Mouse (Mus musculus): ENCODE measurements around the gene Get4. TPM values are rescaled to one million over a fixed set of nuclear protein-coding genes. Genes with fewer than 3 reads are reported as not detected.

The Get4 gene
- polyA plus RNA-seq, 1 experiment from 2014 or later: 135 TPM

DNA sequence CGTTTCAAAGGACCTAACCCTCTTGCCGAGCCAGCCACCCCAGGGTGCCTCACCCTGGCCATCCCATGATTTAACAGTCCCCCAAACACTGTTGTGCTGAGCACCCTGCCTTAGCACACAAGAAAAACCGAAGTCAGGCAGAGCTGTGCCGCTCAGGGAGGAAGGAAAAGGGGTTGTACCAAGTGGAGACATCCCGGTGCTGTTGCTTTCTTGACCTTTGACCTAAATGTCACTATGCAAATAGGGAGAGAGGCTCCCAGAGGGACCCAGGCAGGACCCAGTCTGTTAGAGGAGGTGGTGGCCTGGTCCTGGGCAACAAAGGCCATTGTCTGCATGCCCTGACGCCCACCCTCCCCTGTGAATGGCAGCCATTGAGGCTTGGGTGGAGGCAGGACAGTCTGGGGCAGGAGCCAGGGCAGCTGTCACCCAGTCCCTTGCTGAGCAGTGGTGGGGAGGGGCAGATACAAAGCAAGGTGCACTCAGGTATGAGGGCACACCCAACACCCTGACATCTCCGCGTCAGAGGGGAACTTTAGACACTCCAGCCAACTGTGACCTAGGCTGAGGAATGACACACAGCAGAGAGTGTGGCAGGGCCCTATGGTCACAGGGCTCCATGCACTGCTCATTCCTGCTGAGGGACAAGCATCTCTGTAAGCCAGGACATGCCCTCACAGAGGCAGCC lies 33.4 kb downstream of the Get4 start:
- 31% methylated on average over 8 of the region's 8 CpGs for WGBS (ENCODE audit: insufficient replicate concordance)
- no peaks in the 10 kb centered on the region; the same call in 1 of the 2 replicates for H3K36me3 ChIP-seq
- H3K9ac ChIP-seq: 0 out of 2 replicates have a peak overlapping the region, but pooled peaks have one; percentile 34
- H3K27ac ChIP-seq: peak overlapping the region; percentile 67; the same call in 1 of the 2 replicates
- no peaks in the 10 kb centered on the region for H3K27me3 ChIP-seq
- 0 out of 2 replicates have a peak, but pooled peaks cover 5% of the 10 kb centered on the region for H3K9me3 ChIP-seq (replicated peaks)
- no peak overlapping the region for H3K4me2 ChIP-seq
- H3K4me3 ChIP-seq (replicated peaks): no peak overlapping the region
- peaks cover 42% of the 10 kb centered on the region for H3K4me1 ChIP-seq (replicated peaks)
- no peak for DNase-seq
- ATAC-seq (ENCODE audit: low read depth): 0 out of 2 replicates have a peak, but pooled peaks have one; percentile 6

DNA sequence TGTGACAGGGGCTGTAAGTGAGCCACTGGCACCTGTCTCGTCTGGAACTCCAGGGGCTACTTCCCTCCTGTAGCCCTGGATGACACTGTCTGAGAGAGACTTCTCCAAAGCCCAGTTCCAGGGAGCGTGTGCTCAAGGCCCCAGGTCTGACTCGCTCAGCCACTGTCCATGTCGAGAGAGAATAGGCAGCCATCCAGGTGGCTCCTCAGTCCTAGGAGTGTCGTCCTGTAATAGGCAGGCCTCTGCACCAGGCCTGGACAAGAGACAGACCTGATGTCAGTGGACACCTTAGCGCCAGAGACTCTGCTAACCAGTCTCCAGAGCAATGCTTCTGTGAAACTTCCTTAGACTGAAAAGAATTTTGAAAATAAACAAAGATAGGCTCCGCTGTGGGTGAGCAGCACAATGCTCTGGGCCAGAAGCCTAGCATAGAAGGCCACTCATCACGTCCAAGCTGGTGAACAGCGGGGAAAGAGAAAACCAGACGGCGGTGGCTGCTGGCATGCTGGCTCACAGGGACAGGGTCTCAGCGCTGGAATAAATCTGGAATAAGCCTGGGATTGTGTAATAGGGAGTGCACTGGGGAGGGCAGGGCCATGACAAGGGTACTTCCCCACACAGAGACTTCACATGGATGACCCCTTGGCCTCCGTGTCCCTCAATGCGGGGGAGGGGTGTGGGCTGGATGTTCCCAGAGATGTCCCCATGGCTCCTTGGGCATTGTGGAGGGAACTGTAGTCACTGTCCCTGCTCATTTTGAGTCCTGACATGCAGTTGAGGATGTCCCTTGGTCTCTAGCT lies 34.2 kb downstream of the Get4 start:
- H3K36me3 ChIP-seq: no peaks in the 10 kb centered on the region
- peak; percentile 10; the same call in 1 of the 2 replicates for ATAC-seq (ENCODE audit: low read depth)
- H3K4me1 ChIP-seq (replicated peaks): peaks cover 42% of the 10 kb centered on the region
- no peak for DNase-seq
- H3K4me2 ChIP-seq: 0 out of 2 replicates have a peak overlapping the region, but pooled peaks have one; percentile 20
- 56% methylated on average over 14 of the region's 14 CpGs for WGBS (ENCODE audit: insufficient replicate concordance)
- 0 out of 2 replicates have a peak overlapping the region, but pooled peaks have one; percentile 34 for H3K9ac ChIP-seq
- H3K27ac ChIP-seq: peak overlapping the region; percentile 67
- no peaks in the 10 kb centered on the region for H3K27me3 ChIP-seq
- H3K9me3 ChIP-seq (replicated peaks): 0 out of 2 replicates have a peak, but pooled peaks cover 5% of the 10 kb centered on the region
- H3K4me3 ChIP-seq (replicated peaks): no peak overlapping the region

GRCm38 (mm10) chr5:139287099-139287498 lies 35.0 kb downstream of the Get4 start:
- DNase-seq (peak; percentile 51), ATAC-seq (ENCODE audit: low read depth) (peak; percentile 75)

DNA sequence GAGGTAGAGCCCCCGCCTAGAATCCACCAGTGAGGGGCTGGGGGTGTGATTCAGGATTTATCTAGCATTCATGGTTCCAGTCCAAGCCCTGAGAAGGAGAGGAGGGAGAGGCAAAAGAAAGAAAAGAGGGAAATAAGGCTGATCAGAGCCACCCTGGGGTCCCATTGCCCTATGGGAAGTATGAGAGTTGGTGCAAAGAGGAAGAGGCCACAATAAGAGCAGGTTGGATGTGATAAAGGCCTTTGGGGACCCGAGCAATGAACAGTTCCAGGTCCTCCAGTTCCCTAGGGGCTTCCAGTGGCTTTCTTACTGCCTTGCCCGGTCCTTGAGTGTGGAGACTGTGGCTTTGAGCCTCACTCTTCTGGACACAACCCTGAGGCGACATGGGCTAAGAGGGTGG lies 35.7 kb downstream of the Get4 start:
- DNase-seq (no peak), ATAC-seq (ENCODE audit: low read depth) (no peak)
- no peak overlapping the region for H3K4me3 ChIP-seq (replicated peaks)
- H3K27ac ChIP-seq: peak overlapping the region; percentile 67
- H3K36me3 ChIP-seq: no peaks in the 10 kb centered on the region
- H3K9ac ChIP-seq: no peak overlapping the region
- peak overlapping the region; percentile 20; the same call in 1 of the 2 replicates for H3K4me2 ChIP-seq
- H3K4me1 ChIP-seq (replicated peaks): peaks cover 42% of the 10 kb centered on the region
- no peaks in the 10 kb centered on the region for H3K27me3 ChIP-seq
- 57% methylated on average over 4 of the region's 4 CpGs for WGBS (ENCODE audit: insufficient replicate concordance)
- 0 out of 2 replicates have a peak, but pooled peaks cover 5% of the 10 kb centered on the region for H3K9me3 ChIP-seq (replicated peaks)

More at GRCm38 (mm10) chr5:139287099-139287498, 35.0 kb downstream of the Get4 start:
- Histone ChIP-seq H3K4me3 (replicated peaks) (no peak overlapping the region), H3K36me3 (no peaks in the 10 kb centered on the region), H3K9me3 (replicated peaks) (0 out of 2 replicates have a peak, but pooled peaks cover 5% of the 10 kb centered on the region), H3K27me3 (no peaks in the 10 kb centered on the region), H3K27ac (peak overlapping the region; percentile 67), H3K4me1 (replicated peaks) (peaks cover 42% of the 10 kb centered on the region), H3K9ac (no peak overlapping the region), H3K4me2 (peak overlapping the region; percentile 20; the same call in 1 of the 2 replicates)
- WGBS (ENCODE audit: insufficient replicate concordance): 14% methylated on average over 5 of the region's 5 CpGs

- H3K27me3 ChIP-seq: no peaks in the 10 kb centered on the region
- no peak for ATAC-seq (ENCODE audit: low read depth)
- H3K4me2 ChIP-seq: no peak overlapping the region
- no peak for DNase-seq
- no peaks in the 10 kb centered on the region for H3K36me3 ChIP-seq
- 0 out of 2 replicates have a peak, but pooled peaks cover 4% of the 10 kb centered on the region for H3K9me3 ChIP-seq (replicated peaks)
- H3K4me3 ChIP-seq (replicated peaks): no peak overlapping the region
- H3K9ac ChIP-seq: no peak overlapping the region
- H3K4me1 ChIP-seq (replicated peaks): peaks cover 42% of the 10 kb centered on the region
- H3K27ac ChIP-seq: peak overlapping the region; percentile 67
- 69% methylated on average over 4 of the region's 4 CpGs for WGBS (ENCODE audit: insufficient replicate concordance)
Observed at GRCm38 (mm10) chr5:139288591-139288990, 36.5 kb downstream of the Get4 start.

GRCm38 (mm10) chr5:139290467-139291259 lies 38.5 kb downstream of the Get4 start:
- DNase-seq (no peak), ATAC-seq (ENCODE audit: low read depth) (no peak)
- 73% methylated on average over 12 of the region's 12 CpGs for WGBS (ENCODE audit: insufficient replicate concordance)
- H3K4me2 ChIP-seq: no peak overlapping the region
- H3K9ac ChIP-seq: no peak overlapping the region
- H3K36me3 ChIP-seq: no peaks in the 10 kb centered on the region
- no peak overlapping the region for H3K27ac ChIP-seq
- H3K4me3 ChIP-seq (replicated peaks): no peak overlapping the region
- no peaks in the 10 kb centered on the region for H3K9me3 ChIP-seq (replicated peaks)
- H3K4me1 ChIP-seq (replicated peaks): peaks cover 32% of the 10 kb centered on the region
- no peaks in the 10 kb centered on the region for H3K27me3 ChIP-seq

DNA sequence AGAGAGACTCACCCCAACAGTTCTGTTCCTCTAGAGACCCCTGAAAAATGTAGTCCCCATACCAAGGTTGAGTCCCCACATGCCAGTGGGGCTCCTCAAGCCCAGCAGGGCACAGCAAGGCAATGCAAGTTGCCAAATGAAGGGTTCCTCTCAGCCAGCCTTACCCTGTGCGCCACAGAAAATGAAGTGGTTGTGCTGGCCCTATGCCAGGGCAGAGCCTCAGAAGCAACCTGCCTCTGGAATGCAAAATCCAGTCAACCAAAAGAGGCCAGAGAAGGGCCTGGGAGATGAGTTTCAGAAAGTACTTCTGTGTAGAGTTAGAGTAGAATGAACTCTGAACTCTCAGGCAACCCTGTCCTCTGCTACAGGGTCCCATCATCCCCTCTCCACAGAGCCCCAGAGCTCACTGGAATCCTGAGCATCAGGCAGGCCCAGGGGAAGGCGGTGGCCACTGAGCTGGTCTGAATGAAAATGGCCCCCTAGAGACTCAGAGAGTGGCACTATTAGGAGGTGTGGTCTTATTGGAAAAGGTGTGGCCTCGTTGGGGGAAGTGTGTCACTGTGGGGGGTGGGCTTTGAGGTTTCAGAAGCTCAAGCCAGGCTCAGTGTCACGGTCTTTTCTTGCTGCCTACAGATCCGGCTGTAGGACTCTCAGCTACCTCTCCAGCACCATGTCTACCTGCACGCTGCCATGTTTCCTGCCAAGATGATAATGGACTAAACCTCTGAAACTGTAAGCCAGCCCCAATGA lies 39.9 kb downstream of the Get4 start:
- H3K4me1 ChIP-seq (replicated peaks): peaks cover 19% of the 10 kb centered on the region
- no peaks in the 10 kb centered on the region for H3K9me3 ChIP-seq (replicated peaks)
- H3K27ac ChIP-seq: no peak overlapping the region
- no peak overlapping the region for H3K4me2 ChIP-seq
- ATAC-seq (ENCODE audit: low read depth): no peak
- H3K9ac ChIP-seq: no peak overlapping the region
- no peak for DNase-seq
- H3K36me3 ChIP-seq: no peaks in the 10 kb centered on the region
- H3K27me3 ChIP-seq: no peaks in the 10 kb centered on the region
- 59% methylated on average over 6 of the region's 6 CpGs for WGBS (ENCODE audit: insufficient replicate concordance)
- no peak overlapping the region for H3K4me3 ChIP-seq (replicated peaks)

DNA sequence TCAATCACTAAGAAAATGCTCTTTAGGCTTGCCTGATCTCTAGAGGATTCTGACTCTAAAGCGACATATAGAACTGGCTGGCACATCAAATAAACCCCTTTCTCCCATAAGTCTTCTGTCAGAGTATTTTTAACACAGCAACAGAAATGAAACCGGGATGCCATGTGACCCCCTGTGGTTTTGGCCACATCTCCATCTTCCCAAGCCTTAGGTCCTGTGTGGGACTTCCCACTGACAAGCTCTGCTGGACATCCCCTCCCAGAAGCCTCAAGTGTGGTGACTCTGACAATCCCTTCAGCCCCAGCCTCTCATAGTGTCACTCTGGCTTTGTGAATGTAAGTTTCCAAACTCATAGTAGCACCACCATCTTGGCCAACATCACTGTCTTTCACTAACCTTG lies 42.0 kb downstream of the Get4 start:
- DNase-seq: no peak
- Histone ChIP-seq H3K4me3 (replicated peaks) (no peak overlapping the region), H3K27me3 (no peaks in the 10 kb centered on the region), H3K4me1 (replicated peaks) (peaks cover 5% of the 10 kb centered on the region), H3K4me2 (no peak overlapping the region), H3K36me3 (no peaks in the 10 kb centered on the region), H3K9ac (no peak overlapping the region), H3K9me3 (replicated peaks) (no peaks in the 10 kb centered on the region), H3K27ac (no peak overlapping the region)
- ATAC-seq (ENCODE audit: low read depth): no peak
- WGBS (ENCODE audit: insufficient replicate concordance): 60% methylated on average over 2 of the region's 2 CpGs

DNA sequence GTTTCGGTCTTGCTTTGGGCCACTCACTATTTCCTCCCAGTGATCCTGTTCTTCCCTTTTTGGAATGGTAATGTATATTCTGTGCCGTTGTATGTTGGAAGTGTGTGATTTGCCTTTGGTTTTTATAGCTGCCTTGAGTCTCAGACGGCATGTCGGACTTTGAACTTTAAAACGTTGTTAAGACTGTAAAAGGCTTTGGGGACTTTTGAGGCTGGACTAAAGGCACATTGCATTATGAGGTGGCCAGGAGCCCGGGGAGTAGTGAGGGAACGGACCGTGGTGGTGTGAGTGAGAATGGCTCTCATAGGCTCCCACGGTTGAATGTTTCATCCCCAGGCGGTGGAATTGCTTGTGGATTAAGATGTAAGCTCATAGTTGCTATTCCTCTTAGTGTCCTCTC lies 45.0 kb downstream of the Get4 start:
- WGBS (ENCODE audit: insufficient replicate concordance): 83% methylated on average over 10 of the region's 10 CpGs
- no peak for ATAC-seq (ENCODE audit: low read depth)

DNA sequence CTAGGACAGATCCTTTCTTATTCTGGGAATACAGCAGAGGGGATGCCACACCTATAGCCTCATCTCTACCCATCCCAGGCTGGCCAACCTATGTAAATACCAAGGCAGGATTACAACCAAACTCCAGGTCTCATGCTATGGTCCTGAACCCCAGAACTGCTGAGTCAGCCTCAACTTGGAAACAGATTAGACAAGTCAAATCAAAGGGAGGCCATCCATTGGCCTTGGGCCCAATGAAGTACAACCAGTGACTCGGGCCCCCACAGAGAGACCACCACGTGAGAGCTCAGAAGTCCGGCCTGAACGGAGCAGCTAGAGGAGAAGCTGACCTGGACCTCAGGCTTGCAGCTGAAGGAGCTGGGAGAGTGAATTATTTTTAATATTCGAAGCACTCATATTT lies 45.6 kb downstream of the Get4 start:
- 73% methylated on average over 5 of the region's 5 CpGs for WGBS (ENCODE audit: insufficient replicate concordance)
- H3K4me3 ChIP-seq (replicated peaks): no peak overlapping the region
- no peaks in the 10 kb centered on the region for H3K27me3 ChIP-seq
- ATAC-seq (ENCODE audit: low read depth): no peak
- H3K27ac ChIP-seq: no peak overlapping the region
- peaks cover 12% of the 10 kb centered on the region for H3K4me1 ChIP-seq (replicated peaks)
- no peak overlapping the region for H3K4me2 ChIP-seq
- no peak for DNase-seq
- no peaks in the 10 kb centered on the region for H3K36me3 ChIP-seq
- no peaks in the 10 kb centered on the region for H3K9me3 ChIP-seq (replicated peaks)
- no peak overlapping the region for H3K9ac ChIP-seq

More for the DNA sequence above, 45.0 kb downstream of the Get4 start:
- Histone ChIP-seq H3K27me3 (no peaks in the 10 kb centered on the region), H3K9ac (no peak overlapping the region), H3K4me3 (replicated peaks) (no peak overlapping the region), H3K36me3 (no peaks in the 10 kb centered on the region), H3K4me1 (replicated peaks) (peaks cover 12% of the 10 kb centered on the region), H3K4me2 (no peak overlapping the region), H3K9me3 (replicated peaks) (no peaks in the 10 kb centered on the region), H3K27ac (no peak overlapping the region)
- DNase-seq: no peak
